Comparison of ENCODE assay signal across 9 mouse cellular contexts in the genomic region with DNA sequence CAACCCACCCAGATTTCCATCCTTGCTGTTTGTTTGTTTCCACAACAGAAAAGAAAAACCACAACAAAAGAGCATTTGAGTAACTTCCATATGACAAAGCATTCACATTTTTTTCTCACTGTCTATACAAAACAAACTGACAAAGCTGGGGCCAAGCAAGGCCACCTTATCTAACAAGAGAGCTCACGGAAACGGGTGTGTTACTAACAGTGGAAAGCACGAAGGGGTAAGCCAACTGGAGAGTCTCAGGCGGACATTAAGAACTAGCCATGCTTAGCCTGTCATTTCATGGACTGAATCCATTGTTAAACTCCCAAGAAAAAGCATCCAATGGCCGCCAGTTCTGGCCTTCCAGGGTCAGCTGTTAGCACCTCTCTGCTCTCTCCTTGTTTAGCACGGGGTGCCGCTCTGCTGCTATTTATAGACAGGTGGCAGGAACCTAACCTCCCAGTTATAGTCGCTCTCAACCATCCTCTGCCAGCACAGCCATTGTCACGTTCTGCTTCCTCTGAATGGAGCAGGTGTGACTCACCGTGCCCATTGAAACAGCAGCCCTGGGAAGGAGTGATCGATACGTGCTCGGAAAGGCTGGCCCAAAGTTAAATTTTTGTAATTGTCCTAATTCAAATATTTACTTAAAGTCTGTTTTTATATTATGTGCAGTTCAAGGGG. TPM values are rescaled to one million over a fixed set of nuclear protein-coding genes. Genes with fewer than 3 reads are reported as not detected.
A peak's percentile ranks its signal among the peaks of the same experiment; 100 is the strongest.
DNase-seq lines count a peak whose midpoint lies in the region; ATAC-seq and TF ChIP-seq lines count a peak whose summit lies in the region.
"Had no signal": no experiment of that assay in that cellular context is flagged by ENCODE, and none has a peak within 500 bp of the region (broad histone marks: within the 10 kb centered on the region; RNA-seq: fewer than 3 reads in every experiment).

No protein-coding gene starts in this region.

- H3K27ac ChIP-seq in midbrain, embryonic 16.5 days (ENCODE audit: low read length): no peak overlapping the region
- H3K27ac ChIP-seq in midbrain, postnatal 0 days (ENCODE audit: low read depth, low read length): no peak overlapping the region
- H3K27ac ChIP-seq in heart, embryonic 12.5 days (ENCODE audit: poor library complexity, severe bottlenecking): peak overlapping the region; percentile 76
- H3K27ac ChIP-seq in forebrain, embryonic 12.5 days: no peak overlapping the region
- no peak overlapping the region for H3K27ac ChIP-seq in forebrain, embryonic 15.5 days (replicated peaks)

- DNase-seq in midbrain, postnatal 0 days (ENCODE audit: low spot score): no peak
- peak; percentile 27 to 53 for DNase-seq in kidney, postnatal 4 days
- peak; percentile 34 for DNase-seq in skeletal muscle tissue, adult 2 months (ENCODE audit: low read depth, low spot score)

- H3K9me3 ChIP-seq in midbrain, embryonic 16.5 days (replicated peaks; ENCODE audit: control insufficient read depth, low read length, poor library complexity, severe bottlenecking): 0 out of 2 replicates have a peak, but pooled peaks cover 4% of the 10 kb centered on the region
- H3K9me3 ChIP-seq in midbrain, postnatal 0 days (ENCODE audit: low read length): no peaks in the 10 kb centered on the region
- H3K9me3 ChIP-seq in heart, embryonic 12.5 days (replicated peaks): peaks cover 4% of the 10 kb centered on the region
- H3K9me3 ChIP-seq in forebrain, embryonic 12.5 days: 0 out of 2 replicates have a peak, but pooled peaks cover 5% of the 10 kb centered on the region
- no peaks in the 10 kb centered on the region for H3K9me3 ChIP-seq in forebrain, embryonic 15.5 days

- H3K36me3 ChIP-seq in midbrain, embryonic 16.5 days (ENCODE audit: control insufficient read depth, insufficient read depth, low read length): no peaks in the 10 kb centered on the region
- no peaks in the 10 kb centered on the region for H3K36me3 ChIP-seq in midbrain, postnatal 0 days (ENCODE audit: insufficient read depth, low read length)
- no peaks in the 10 kb centered on the region for H3K36me3 ChIP-seq in heart, embryonic 12.5 days
- H3K36me3 ChIP-seq in forebrain, embryonic 12.5 days (replicated peaks): no peaks in the 10 kb centered on the region
- no peaks in the 10 kb centered on the region for H3K36me3 ChIP-seq in forebrain, embryonic 15.5 days

- H3K27me3 ChIP-seq in midbrain, embryonic 16.5 days (ENCODE audit: control insufficient read depth, insufficient read depth, low read depth, low read length): no peaks in the 10 kb centered on the region
- no peaks in the 10 kb centered on the region for H3K27me3 ChIP-seq in midbrain, postnatal 0 days (ENCODE audit: insufficient read depth, low read length)
- H3K27me3 ChIP-seq in heart, embryonic 12.5 days (replicated peaks): no peaks in the 10 kb centered on the region
- H3K27me3 ChIP-seq in forebrain, embryonic 12.5 days: no peaks in the 10 kb centered on the region
- no peaks in the 10 kb centered on the region for H3K27me3 ChIP-seq in forebrain, embryonic 15.5 days

- 46% methylated on average over 13 of the region's 13 CpGs for WGBS in midbrain, embryonic 16.5 days
- 59% methylated on average over 13 of the region's 13 CpGs for WGBS in midbrain, postnatal 0 days
- 19% methylated on average over 13 of the region's 13 CpGs for WGBS in heart, embryonic 12.5 days
- 56% methylated on average over 13 of the region's 13 CpGs for WGBS in forebrain, embryonic 12.5 days
- WGBS in forebrain, embryonic 15.5 days: 49% methylated on average over 13 of the region's 13 CpGs

- ATAC-seq in midbrain, embryonic 16.5 days: 0 out of 2 replicates have a peak, but pooled peaks have one; percentile 36
- ATAC-seq in midbrain, postnatal 0 days (ENCODE audit: low FRiP score): no peak
- ATAC-seq in heart, embryonic 12.5 days (ENCODE audit: insufficient number of reproducible peaks, low FRiP score): peak; percentile 79
- ATAC-seq in cerebellum, adult (ENCODE audit: insufficient number of reproducible peaks, low FRiP score, low TSS enrichment): no peak
- ATAC-seq in forebrain, embryonic 12.5 days (ENCODE audit: low FRiP score): no peak
- ATAC-seq in forebrain, embryonic 15.5 days (replicated peaks): no peak

- H3K9ac ChIP-seq in midbrain, embryonic 16.5 days (ENCODE audit: low read depth, low read length): no peak overlapping the region
- no peak overlapping the region for H3K9ac ChIP-seq in midbrain, postnatal 0 days (replicated peaks; ENCODE audit: low read length, poor library complexity, severe bottlenecking)
- no peak overlapping the region for H3K9ac ChIP-seq in heart, embryonic 12.5 days
- no peak overlapping the region for H3K9ac ChIP-seq in forebrain, embryonic 12.5 days
- no peak overlapping the region for H3K9ac ChIP-seq in forebrain, embryonic 15.5 days (replicated peaks)

- no peaks in the 10 kb centered on the region for H3K4me1 ChIP-seq in midbrain, embryonic 16.5 days (ENCODE audit: control insufficient read depth, insufficient read depth, low read length)
- no peaks in the 10 kb centered on the region for H3K4me1 ChIP-seq in midbrain, postnatal 0 days (ENCODE audit: insufficient read depth, low read length)
- H3K4me1 ChIP-seq in heart, embryonic 12.5 days (replicated peaks): peaks cover 11% of the 10 kb centered on the region
- peaks cover 6% of the 10 kb centered on the region; the same call in 1 of the 2 replicates for H3K4me1 ChIP-seq in forebrain, embryonic 12.5 days
- H3K4me1 ChIP-seq in forebrain, embryonic 15.5 days: no peaks in the 10 kb centered on the region

- TF ChIP-seq CTCF in midbrain, postnatal 0 days (IDR thresholded peaks at IDR 0.05): no peak

- H3K4me2 ChIP-seq in midbrain, embryonic 16.5 days (ENCODE audit: low read length): no peak overlapping the region
- no peak overlapping the region for H3K4me2 ChIP-seq in midbrain, postnatal 0 days (ENCODE audit: low read depth, low read length, poor library complexity, severe bottlenecking)
- peak overlapping the region; percentile 18 for H3K4me2 ChIP-seq in heart, embryonic 12.5 days
- no peak overlapping the region for H3K4me2 ChIP-seq in forebrain, embryonic 12.5 days
- H3K4me2 ChIP-seq in forebrain, embryonic 15.5 days (replicated peaks): no peak overlapping the region

- no peak overlapping the region for H3K4me3 ChIP-seq in midbrain, embryonic 16.5 days (ENCODE audit: low read depth, low read length)
- no peak overlapping the region for H3K4me3 ChIP-seq in midbrain, postnatal 0 days (ENCODE audit: low read depth, low read length)
- no peak overlapping the region for H3K4me3 ChIP-seq in heart, embryonic 12.5 days
- no peak overlapping the region for H3K4me3 ChIP-seq in forebrain, embryonic 12.5 days (replicated peaks)
- no peak overlapping the region for H3K4me3 ChIP-seq in forebrain, embryonic 15.5 days
- H3K4me3 ChIP-seq: erythroblast, embryonic 14.5 days had no signal

RNA-seq across cellular contexts. Expression of a gene that starts 8.6 kb away (rescaled TPM):
- polyA plus RNA-seq in midbrain, embryonic 16.5 days (2015; fragmentation: Nextera tagmentation; extraction: Ambion mirVana): 0.41 and 3.2 TPM in 2 replicates
- total RNA-seq in midbrain, postnatal 0 days (2014; rRNA removed): 9.1 and 9.6 TPM in 2 replicates
- 4.8 and 6.2 TPM in 2 replicates for polyA plus RNA-seq in midbrain, postnatal 0 days (2015; fragmentation: Nextera tagmentation; extraction: Ambion mirVana)
- polyA plus RNA-seq in heart, embryonic 12.5 days (2016; fragmentation: Nextera tagmentation; extraction: Ambion mirVana): not detected in 2 replicates
- polyA plus RNA-seq in forebrain, embryonic 12.5 days (2016; fragmentation: Nextera tagmentation; extraction: Ambion mirVana): not detected in 2 replicates
- polyA plus RNA-seq in forebrain, embryonic 15.5 days (2015; fragmentation: Nextera tagmentation; extraction: Ambion mirVana): not detected in 2 replicates
- polyA plus RNA-seq: erythroblast, embryonic 14.5 days had no signal

RNA-seq across cellular contexts. Expression of a gene that starts 33.7 kb away (rescaled TPM):
- 4.0 and 4.1 TPM in 2 replicates for polyA plus RNA-seq in midbrain, embryonic 16.5 days (2015; fragmentation: Nextera tagmentation; extraction: Ambion mirVana)
- total RNA-seq in midbrain, postnatal 0 days (2014; rRNA removed): 6.7 and 13.5 TPM in 2 replicates
- 4.7 and 5.0 TPM in 2 replicates for polyA plus RNA-seq in midbrain, postnatal 0 days (2015; fragmentation: Nextera tagmentation; extraction: Ambion mirVana)
- 7.6 and 8.1 TPM in 2 replicates for polyA plus RNA-seq in heart, embryonic 12.5 days (2016; fragmentation: Nextera tagmentation; extraction: Ambion mirVana)
- 4.1 TPM in 2 replicates for polyA plus RNA-seq in forebrain, embryonic 12.5 days (2016; fragmentation: Nextera tagmentation; extraction: Ambion mirVana)
- 2.1 and 2.2 TPM in 2 replicates for polyA plus RNA-seq in forebrain, embryonic 15.5 days (2015; fragmentation: Nextera tagmentation; extraction: Ambion mirVana)
- polyA plus RNA-seq: erythroblast, embryonic 14.5 days had no signal

Comparison
In these comparisons a context has a peak if more than half of its experiments do, and no peak if none do; other contexts are left out.
1. ATAC-seq: peak in midbrain, embryonic 16.5 days (single experiment) and heart, embryonic 12.5 days (single experiment); none in midbrain, postnatal 0 days (single experiment), cerebellum, adult (single experiment), forebrain, embryonic 12.5 days (single experiment) and forebrain, embryonic 15.5 days (single experiment).